Mouse (Mus musculus): ENCODE measurements around the gene Slc2a10. TPM values are rescaled to one million over a fixed set of nuclear protein-coding genes. Genes with fewer than 3 reads are reported as not detected.
A peak's percentile ranks its signal among the peaks of the same experiment; 100 is the strongest.

Gene Slc2a10
- total RNA-seq, 2 experiments from 2014 or later: 1.0 to 1.1 TPM

- DNase-seq (ENCODE audit: low spot score in 2 of 2): no peak
Measured at GRCm38 (mm10) chr2:165558916-165559315, 55.3 kb downstream of the Slc2a10 start.

- DNase-seq (ENCODE audit: low spot score in 2 of 2): no peak
Measured at GRCm38 (mm10) chr2:165559506-165560235, 56.1 kb downstream of the Slc2a10 start.

GRCm38 (mm10) chr2:165561861-165562260 is 58.3 kb downstream of the Slc2a10 start:
- no peak for DNase-seq (ENCODE audit: low spot score in 2 of 2)

GRCm38 (mm10) chr2:165563298-165564058 is 59.9 kb downstream of the Slc2a10 start:
- DNase-seq (ENCODE audit: low spot score in 2 of 2): peak in 1 of 2 experiments; percentile 19

- no peak for DNase-seq (ENCODE audit: low spot score in 2 of 2)
Measured at GRCm38 (mm10) chr2:165564101-165564500, 60.5 kb downstream of the Slc2a10 start.

- no peak for DNase-seq (ENCODE audit: low spot score in 2 of 2)
Measured at GRCm38 (mm10) chr2:165564620-165565019, 61.0 kb downstream of the Slc2a10 start.

- no peak for DNase-seq (ENCODE audit: low spot score in 2 of 2)
Measured at GRCm38 (mm10) chr2:165566898-165567297, 63.3 kb downstream of the Slc2a10 start.

- no peak for DNase-seq (ENCODE audit: low spot score in 2 of 2)
Measured at GRCm38 (mm10) chr2:165567820-165568219, 64.2 kb downstream of the Slc2a10 start.

GRCm38 (mm10) chr2:165568911-165569310 is 65.3 kb downstream of the Slc2a10 start:
- no peak for DNase-seq (ENCODE audit: low spot score in 2 of 2)

Other genes starting within 250 kb of the Slc2a10 start
- 10 to 100 TPM; 76.0 to 81.1 TPM for gene Slc35c2, start 215.9 kb upstream of the Slc2a10 start, total RNA-seq (2021)
- 100 to 1,000 TPM; 158 to 172 TPM for gene Elmo2, start 177.3 kb upstream of the Slc2a10 start, total RNA-seq (2021)
- gene Zfp663, start 135.1 kb upstream of the Slc2a10 start, total RNA-seq (2021): 1 to 10 TPM; 1.2 to 1.3 TPM
- gene Zfp334, start 115.5 kb upstream of the Slc2a10 start, total RNA-seq (2021): 10 to 100 TPM; 12.6 to 13.4 TPM
- not detected for gene Ocstamp, start 103.4 kb upstream of the Slc2a10 start, total RNA-seq (2021)
- gene Slc13a3, start 30.6 kb upstream of the Slc2a10 start, total RNA-seq (2021): 10 to 100 TPM; 13.0 to 19.6 TPM
- gene Trp53rka, start 10.5 kb upstream of the Slc2a10 start, total RNA-seq (2021): 10 to 100 TPM; 16.8 to 19.9 TPM
- gene Eya2, start 91.2 kb downstream of the Slc2a10 start, total RNA-seq (2021): 1 to 10 TPM; 3.4 to 5.6 TPM